Mouse (Mus musculus) G1E (cell line): ENCODE results near the gene Hist1h2ah. TPM values are rescaled to one million over a fixed set of nuclear protein-coding genes. Genes with fewer than 3 reads are reported as not detected.
A peak's percentile ranks its signal among the peaks of the same experiment; 100 is the strongest.
"Not testable (repeated sequence)": the region's sequence is repeated elsewhere in the genome, so short reads cannot be mapped to it uniquely, and the experiment has no call there.

Experiments
- ATAC-seq: 2 replicates; pipeline ENCODE4 v1.8.0; 2016; ENCODE audit warnings: mild to moderate bottlenecking; ENCODE audit not compliant: insufficient number of reproducible peaks, poor library complexity, low FRiP score, severe bottlenecking; ENCODE audit errors: extremely low read depth
- DNase-seq: peaks from one replicate; pipeline ENCODE4 v3.0.0; 2012; ENCODE audit warnings: low spot score
- H3K27me3 ChIP-seq: 2 replicates; pipeline ENCODE4 v1.6.1; 2012; ENCODE audit warnings: mild to moderate bottlenecking, low read length, inconsistent platforms; ENCODE audit not compliant: insufficient read depth
- H3K36me3 ChIP-seq: replicated peaks from 2 replicates; pipeline ENCODE3; 2012; ENCODE audit warnings: mild to moderate bottlenecking, inconsistent platforms
- H3K4me1 ChIP-seq: 2 replicates; pipeline ENCODE4 v1.6.1; 2012; ENCODE audit warnings: low read depth, low read length, inconsistent platforms, mixed read lengths; ENCODE audit not compliant: insufficient read depth
- H3K4me3 ChIP-seq: 2 replicates; pipeline ENCODE4 v1.5.1; 2012; ENCODE audit warnings: low read depth, mild to moderate bottlenecking, inconsistent platforms, low read length, moderate library complexity, mixed read lengths
- H3K9me3 ChIP-seq: replicated peaks from 2 replicates; pipeline ENCODE4 v1.6.1; 2012; ENCODE audit warnings: inconsistent platforms
- CTCF ChIP-seq: IDR thresholded peaks from 2 replicates; pipeline ENCODE4 v1.5.1; 2012; ENCODE audit warnings: low read depth, low read length, inconsistent platforms, mixed read lengths
- GATA1 ChIP-seq: IDR thresholded peaks from 2 replicates; pipeline ENCODE4 v1.6.1; 2012; ENCODE audit warnings: borderline replicate concordance, low read length, inconsistent platforms, mixed read lengths
- GATA2 ChIP-seq: IDR thresholded peaks from 2 replicates; pipeline ENCODE4 v1.6.1; 2012; ENCODE audit warnings: low read depth, low read length, inconsistent platforms, borderline replicate concordance
- POLR2AphosphoS5 ChIP-seq: IDR thresholded peaks from 2 replicates; pipeline ENCODE4 v1.6.1; 2012; ENCODE audit warnings: low read depth, low read length, inconsistent platforms; ENCODE audit not compliant: insufficient replicate concordance
- TAL1 ChIP-seq: conservative IDR thresholded peaks from 2 replicates; pipeline ENCODE4 v1.6.1; 2012; ENCODE audit warnings: low read depth, low read length, inconsistent platforms, mixed read lengths
- polyA plus RNA-seq: library from polyadenylated mRNA; stranded (reverse); fragments of >175 nt; gene quantifications from 2 replicates; pipeline ENCODE4 v1.2.3, GENCODE M21; 2012
- total RNA-seq, 2 experiments: library from RNA; stranded (forward) in 1 of 2; stranded (reverse) in 1 of 2; fragments of 200-1000 nt in 1 of 2; fragments of >200 nt in 1 of 2; fragmentation: Nextera tagmentation in 1 of 2; gene quantifications; 2 replicates each; pipeline ENCODE4 v1.2.3; 2014 to 2017

Hist1h2ah gene
- total RNA-seq (2014; fragmentation: Nextera tagmentation) (177 and 303 TPM in 2 replicates), total RNA-seq (2017) (2,043 and 4,016 TPM in 2 replicates), polyA plus RNA-seq (5,681 and 9,617 TPM in 2 replicates)

- DNase-seq: peak; percentile 99
- H3K27me3 ChIP-seq, H3K9me3 ChIP-seq, H3K36me3 ChIP-seq: not testable (repeated sequence)
- ATAC-seq: peak; percentile 87
- Histone ChIP-seq H3K4me1 (peaks cover 41% of the 10 kb centered on the region), H3K4me3 (peak within 1 kb of the TSS; percentile 66; the same call in 1 of the 2 replicates)
These were observed at the start of gene Hist1h2ah, which contains the start of gene Hist1h2bk for GRCm38 (mm10) chr13:22035267-22036148. Hist1h2ah (minus strand) TSS chr13:22035568. Hist1h2bk (plus strand) TSS chr13:22035870.

- not testable (repeated sequence) for H3K27me3 ChIP-seq, DNase-seq, H3K4me3 ChIP-seq, H3K4me1 ChIP-seq, H3K9me3 ChIP-seq, ATAC-seq, H3K36me3 ChIP-seq
These were observed 48.8 kb upstream of the Hist1h2ah start, which contains the start of gene Vmn1r188 for GRCm38 (mm10) chr13:22084140-22084539. Vmn1r188 (plus strand) TSS chr13:22084440.

GRCm38 (mm10) chr13:22063468-22063867 is 28.1 kb upstream of the Hist1h2ah start:
- TF ChIP-seq GATA2 (no peak), CTCF (no peak), POLR2AphosphoS5 (no peak), TAL1 (no peak), GATA1 (no peak)
- Histone ChIP-seq H3K9me3 (no peaks in the 10 kb centered on the region), H3K27me3 (peaks cover 9% of the 10 kb centered on the region; the same call in 1 of the 2 replicates), H3K4me1 (no peaks in the 10 kb centered on the region), H3K36me3 (no peaks in the 10 kb centered on the region), H3K4me3 (no peak overlapping the region)
- ATAC-seq: no peak
- no peak for DNase-seq

- DNase-seq (no peak), ATAC-seq (no peak)
- Histone ChIP-seq H3K9me3 (no peaks in the 10 kb centered on the region), H3K27me3 (peaks cover 9% of the 10 kb centered on the region; the same call in 1 of the 2 replicates), H3K4me1 (no peaks in the 10 kb centered on the region), H3K36me3 (no peaks in the 10 kb centered on the region), H3K4me3 (no peak overlapping the region)
- no peak for TF ChIP-seq CTCF
- no peak for TF ChIP-seq GATA2
- TF ChIP-seq TAL1: no peak
- no peak for TF ChIP-seq GATA1
- no peak for TF ChIP-seq POLR2AphosphoS5
These were observed 26.1 kb upstream of the Hist1h2ah start for GRCm38 (mm10) chr13:22061422-22061821.

- Histone ChIP-seq H3K4me3 (no peak overlapping the region), H3K27me3 (peaks cover 10% of the 10 kb centered on the region; the same call in 1 of the 2 replicates), H3K4me1 (peaks cover 24% of the 10 kb centered on the region), H3K36me3 (no peaks in the 10 kb centered on the region), H3K9me3 (no peaks in the 10 kb centered on the region)
- TF ChIP-seq TAL1: no peak
- no peak for TF ChIP-seq POLR2AphosphoS5
- no peak for TF ChIP-seq CTCF
- TF ChIP-seq GATA1: no peak
- TF ChIP-seq GATA2: no peak
- DNase-seq: no peak
- no peak for ATAC-seq
These were observed 18.4 kb upstream of the Hist1h2ah start for GRCm38 (mm10) chr13:22053754-22054153.

DNA sequence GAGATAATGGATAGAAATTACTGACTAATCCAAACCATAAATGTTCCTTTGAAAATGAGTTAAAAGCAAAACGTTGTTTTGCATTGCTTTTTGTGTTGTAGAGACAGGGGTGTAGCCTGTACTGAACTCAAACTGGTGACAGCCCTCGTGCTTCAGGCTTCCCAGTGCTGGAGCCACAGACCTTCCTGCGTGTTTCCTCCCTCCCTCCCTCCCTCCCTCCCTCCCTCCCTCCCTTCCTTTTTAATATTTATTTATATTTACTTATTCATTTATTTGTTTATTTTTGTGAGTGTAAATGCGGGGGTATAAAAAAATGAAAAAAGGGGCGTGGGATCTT is 16.1 kb upstream of the Hist1h2ah start:
- H3K4me3 ChIP-seq: peak overlapping the region; percentile 70
- no peak for DNase-seq
- H3K4me1 ChIP-seq: peaks cover 28% of the 10 kb centered on the region
- H3K9me3 ChIP-seq: no peaks in the 10 kb centered on the region
- TF ChIP-seq POLR2AphosphoS5 (no peak), GATA1 (no peak), CTCF (no peak), GATA2 (no peak), TAL1 (no peak)
- H3K27me3 ChIP-seq: peaks cover 10% of the 10 kb centered on the region; the same call in 1 of the 2 replicates
- no peaks in the 10 kb centered on the region for H3K36me3 ChIP-seq
- no peak for ATAC-seq
